Comparison of ENCODE assay signal across 8 mouse cellular contexts in the genomic region with DNA sequence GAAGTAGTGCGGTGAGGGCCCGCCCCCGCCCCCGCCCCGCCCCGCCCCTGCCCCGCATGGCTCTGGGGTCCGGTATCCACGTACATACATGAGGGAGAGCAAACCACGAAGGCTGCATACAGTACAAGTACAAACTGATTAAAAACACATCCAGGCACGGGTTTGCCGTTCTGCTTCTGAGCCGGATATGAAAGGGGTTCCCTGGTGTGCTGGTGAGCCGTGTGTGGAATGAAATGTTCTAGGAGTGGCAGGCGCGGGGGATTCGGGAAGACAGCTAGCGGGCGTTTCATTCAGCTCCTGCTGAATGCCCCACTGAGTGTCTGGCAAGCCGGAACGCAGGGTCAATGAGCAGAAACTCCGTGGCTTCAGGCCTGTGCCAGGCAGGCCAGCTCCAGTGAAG. TPM values are rescaled to one million over a fixed set of nuclear protein-coding genes. Genes with fewer than 3 reads are reported as not detected.
DNase-seq lines count a peak whose midpoint lies in the region; ATAC-seq and TF ChIP-seq lines count a peak whose summit lies in the region.

No protein-coding gene starts in this region.

- H3K36me3 ChIP-seq in kidney, embryonic 15.5 days, result no peaks in the 10 kb centered on the region
- no peaks in the 10 kb centered on the region for H3K36me3 ChIP-seq in hindbrain, embryonic 10.5 days
- no peaks in the 10 kb centered on the region for H3K36me3 ChIP-seq in liver, postnatal 0 days (replicated peaks; ENCODE audit: insufficient read depth, low read length)

- 0 out of 2 replicates have a peak, but pooled peaks cover 8% of the 10 kb centered on the region for H3K27me3 ChIP-seq in kidney, embryonic 15.5 days
- H3K27me3 ChIP-seq in hindbrain, embryonic 10.5 days (ENCODE audit: insufficient read depth, poor library complexity, severe bottlenecking), result peaks cover 30% of the 10 kb centered on the region
- H3K27me3 ChIP-seq in liver, postnatal 0 days (ENCODE audit: insufficient read depth, low read length), result peaks cover 7% of the 10 kb centered on the region; the same call in 1 of the 2 replicates

- peaks cover 30% of the 10 kb centered on the region for H3K4me1 ChIP-seq in kidney, embryonic 15.5 days
- peaks cover 45% of the 10 kb centered on the region for H3K4me1 ChIP-seq in hindbrain, embryonic 10.5 days (replicated peaks)
- H3K4me1 ChIP-seq in liver, postnatal 0 days (ENCODE audit: insufficient read depth), result no peaks in the 10 kb centered on the region

- no peak overlapping the region for H3K27ac ChIP-seq in kidney, embryonic 15.5 days
- H3K27ac ChIP-seq in hindbrain, embryonic 10.5 days, result peak overlapping the region; percentile 74
- no peak overlapping the region for H3K27ac ChIP-seq in liver, postnatal 0 days (ENCODE audit: low read depth)

- peak overlapping the region; percentile 53 for H3K4me2 ChIP-seq in kidney, embryonic 15.5 days
- H3K4me2 ChIP-seq in liver, postnatal 0 days (ENCODE audit: low read depth, low read length), result peak overlapping the region; percentile 40

- intact Hi-C loops in gastrocnemius, postnatal 14 days (cut with DNase I; ENCODE audit: low total_unique reads), result no loop called here

- TF ChIP-seq CTCF in liver, postnatal 0 days (IDR thresholded peaks at IDR 0.05; ENCODE audit: low read depth), result no peak

- H3K9ac ChIP-seq in kidney, embryonic 15.5 days, result no peak overlapping the region; the same call in 1 of the 2 replicates
- no peak overlapping the region for H3K9ac ChIP-seq in liver, postnatal 0 days (replicated peaks)

- WGBS in kidney, embryonic 15.5 days, result 4% methylated on average over 22 of the region's 22 CpGs
- WGBS in hindbrain, embryonic 10.5 days, result 3% methylated on average over 22 of the region's 22 CpGs
- 7% methylated on average over 22 of the region's 22 CpGs for WGBS in liver, postnatal 0 days (ENCODE audit: insufficient replicate concordance)

- ATAC-seq in kidney, embryonic 15.5 days (replicated peaks; ENCODE audit: low FRiP score), result no peak
- ATAC-seq in liver, postnatal 0 days, result no peak
- no peak for ATAC-seq in megakaryocyte progenitor cell, adult 5-6 weeks (replicated peaks; ENCODE audit: poor library complexity)

- no peaks in the 10 kb centered on the region for H3K9me3 ChIP-seq in kidney, embryonic 15.5 days (replicated peaks)
- H3K9me3 ChIP-seq in hindbrain, embryonic 10.5 days, result no peaks in the 10 kb centered on the region
- H3K9me3 ChIP-seq in liver, postnatal 0 days (ENCODE audit: low read length), result no peaks in the 10 kb centered on the region

- no peak for TF ChIP-seq EP300 in liver, postnatal 0 days (IDR thresholded peaks at IDR 0.05; ENCODE audit: low read depth)

- no peak for DNase-seq in kidney, postnatal 14 days
- DNase-seq in cerebellum, postnatal 10 days, result peak; percentile 67 to 77
- DNase-seq in hindbrain, embryonic 10.5 days (ENCODE audit: low spot score), result peak; percentile 52
- no peak for DNase-seq in liver, postnatal 0 days
- no peak for DNase-seq in ovary, postnatal 36 days (ENCODE audit: low spot score)
- DNase-seq in gastrocnemius, postnatal 14 days, result no peak

- H3K4me3 ChIP-seq in kidney, embryonic 15.5 days (replicated peaks), result peak overlapping the region; percentile 23
- peak overlapping the region; percentile 50 for H3K4me3 ChIP-seq in hindbrain, embryonic 10.5 days
- no peak overlapping the region for H3K4me3 ChIP-seq in liver, postnatal 0 days (ENCODE audit: low read depth, low read length)

RNA-seq across cellular contexts. Expression of a gene that starts 36.6 kb away (rescaled TPM):
- 7.9 and 10.3 TPM in 2 replicates for polyA plus RNA-seq in kidney, embryonic 15.5 days (2015; fragmentation: Nextera tagmentation; extraction: Ambion mirVana)
- polyA plus RNA-seq in hindbrain, embryonic 10.5 days (2016; fragmentation: Nextera tagmentation; extraction: Ambion mirVana), result 3.5 and 3.8 TPM in 2 replicates
- polyA plus RNA-seq in liver, postnatal 0 days (2015; fragmentation: Nextera tagmentation; extraction: Ambion mirVana), result 0.19 and 0.58 TPM in 2 replicates
- total RNA-seq in gastrocnemius, postnatal 14 days (2021), result under 1 TPM in 1 of 2 experiments, not detected in 1; 0.29 TPM
- not detected in 2 replicates for total RNA-seq in megakaryocyte progenitor cell, adult 5-6 weeks (2015)
- total RNA-seq in megakaryocyte progenitor cell, adult 5-6 weeks (2017), result not detected in 2 replicates

Comparison
In these comparisons a context has a peak if more than half of its experiments do, and no peak if none do; other contexts are left out.
1. DNase-seq: peak in cerebellum, postnatal 10 days (2 of 2) and hindbrain, embryonic 10.5 days (single experiment); none in kidney, postnatal 14 days (single experiment), liver, postnatal 0 days (single experiment), ovary, postnatal 36 days (single experiment) and gastrocnemius, postnatal 14 days (single experiment).